Mouse (Mus musculus): ENCODE data around the gene Supt16.

Gene Supt16

GRCm38 (mm10) chr14:52141445-52142127 is 55.6 kb downstream of the Supt16 start:
- H3K4me1 ChIP-seq (replicated peaks; ENCODE audit: low read depth, low read length) = peaks cover 54% of the 10 kb centered on the region
- H3K27me3 ChIP-seq (ENCODE audit: insufficient read depth, low read length) = 0 out of 2 replicates have a peak, but pooled peaks cover 2% of the 10 kb centered on the region
- peaks cover 9% of the 10 kb centered on the region for H3K36me3 ChIP-seq (ENCODE audit: insufficient read depth, low read length)
- no peak for TF ChIP-seq CTCF (conservative IDR thresholded peaks at IDR 0.05; ENCODE audit: low read length)
- TF ChIP-seq NANOG (IDR thresholded peaks at IDR 0.05; ENCODE audit: borderline replicate concordance, low read length) = no peak
- TF ChIP-seq POU5F1 (IDR thresholded peaks at IDR 0.05; ENCODE audit: borderline replicate concordance, low read length) = no peak
- H3K4me3 ChIP-seq (replicated peaks; ENCODE audit: low read length) = peak overlapping the region; percentile 49
- no peaks in the 10 kb centered on the region for H3K9me3 ChIP-seq (ENCODE audit: low read length)

GRCm38 (mm10) chr14:52140577-52141444 is 56.4 kb downstream of the Supt16 start:
- Histone ChIP-seq H3K9me3 (ENCODE audit: low read length) (no peaks in the 10 kb centered on the region), H3K36me3 (ENCODE audit: insufficient read depth, low read length) (peaks cover 9% of the 10 kb centered on the region), H3K4me3 (replicated peaks; ENCODE audit: low read length) (peak overlapping the region; percentile 49), H3K4me1 (replicated peaks; ENCODE audit: low read depth, low read length) (peaks cover 48% of the 10 kb centered on the region), H3K27me3 (ENCODE audit: insufficient read depth, low read length) (0 out of 2 replicates have a peak, but pooled peaks cover 2% of the 10 kb centered on the region)
- TF ChIP-seq POU5F1 (IDR thresholded peaks at IDR 0.05; ENCODE audit: borderline replicate concordance, low read length) = no peak
- no peak for TF ChIP-seq NANOG (IDR thresholded peaks at IDR 0.05; ENCODE audit: borderline replicate concordance, low read length)
- no peak for TF ChIP-seq CTCF (conservative IDR thresholded peaks at IDR 0.05; ENCODE audit: low read length)

DNA sequence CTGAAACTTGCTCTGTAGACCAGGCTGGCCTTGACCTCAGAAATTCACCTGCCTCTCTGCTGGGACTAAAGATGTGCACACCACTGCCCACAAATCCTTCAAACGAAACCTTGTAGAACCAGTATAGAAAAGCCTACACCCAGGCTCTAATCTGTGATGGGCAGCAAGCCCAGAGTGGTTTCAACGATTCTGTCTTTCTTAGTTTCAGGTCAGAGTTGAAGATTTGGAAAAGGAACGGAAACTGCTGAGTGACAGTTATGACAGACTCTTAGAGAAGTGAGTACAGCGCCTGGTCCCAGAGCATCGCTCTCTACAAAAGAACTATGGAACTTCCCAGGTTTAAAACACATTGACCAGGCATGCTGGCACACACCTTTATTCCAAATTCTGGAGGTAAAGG is 63.6 kb downstream of the Supt16 start:
- no peaks in the 10 kb centered on the region for H3K4me1 ChIP-seq (replicated peaks; ENCODE audit: low read depth, low read length)

GRCm38 (mm10) chr14:52124636-52125035 is 72.6 kb downstream of the Supt16 start:
- Histone ChIP-seq H3K4me3 (replicated peaks; ENCODE audit: low read length) (no peak overlapping the region), H3K9me3 (ENCODE audit: low read length) (no peaks in the 10 kb centered on the region), H3K36me3 (ENCODE audit: insufficient read depth, low read length) (no peaks in the 10 kb centered on the region), H3K27me3 (ENCODE audit: insufficient read depth, low read length) (no peaks in the 10 kb centered on the region), H3K4me1 (replicated peaks; ENCODE audit: low read depth, low read length) (peaks cover 18% of the 10 kb centered on the region)
- no peak for TF ChIP-seq NANOG (IDR thresholded peaks at IDR 0.05; ENCODE audit: borderline replicate concordance, low read length)
- TF ChIP-seq POU5F1 (IDR thresholded peaks at IDR 0.05; ENCODE audit: borderline replicate concordance, low read length) = no peak
- no peak for TF ChIP-seq CTCF (conservative IDR thresholded peaks at IDR 0.05; ENCODE audit: low read length)

More for the DNA sequence above, 63.6 kb downstream of the Supt16 start:
- TF ChIP-seq CTCF (conservative IDR thresholded peaks at IDR 0.05; ENCODE audit: low read length) (no peak), POU5F1 (IDR thresholded peaks at IDR 0.05; ENCODE audit: borderline replicate concordance, low read length) (no peak), NANOG (IDR thresholded peaks at IDR 0.05; ENCODE audit: borderline replicate concordance, low read length) (no peak)
- no peaks in the 10 kb centered on the region for H3K36me3 ChIP-seq (ENCODE audit: insufficient read depth, low read length)
- no peaks in the 10 kb centered on the region for H3K27me3 ChIP-seq (ENCODE audit: insufficient read depth, low read length)
- H3K4me3 ChIP-seq (replicated peaks; ENCODE audit: low read length) = no peak overlapping the region
- peaks cover 6% of the 10 kb centered on the region; the same call in 1 of the 2 replicates for H3K9me3 ChIP-seq (ENCODE audit: low read length)

DNA sequence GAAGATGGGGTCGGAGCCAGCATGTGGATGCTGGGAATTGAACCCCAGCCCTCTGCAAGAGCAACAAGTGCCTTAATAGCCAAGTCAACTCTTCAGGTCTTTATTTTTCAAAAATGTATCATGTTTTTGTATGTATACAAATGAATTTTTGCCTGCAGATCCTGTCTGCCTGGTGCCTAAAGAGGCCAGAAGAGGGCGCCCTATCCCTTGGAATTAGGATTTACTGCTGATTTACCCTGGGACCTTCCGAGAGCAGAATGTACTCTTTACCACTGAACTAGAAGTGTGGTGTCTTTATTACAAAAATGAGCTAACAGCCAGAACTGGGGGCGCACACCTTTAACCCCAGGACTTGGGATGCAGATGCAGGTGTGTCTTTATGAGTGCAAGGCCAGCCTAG is 73.3 kb downstream of the Supt16 start:
- H3K4me3 ChIP-seq (replicated peaks; ENCODE audit: low read length) = no peak overlapping the region
- no peaks in the 10 kb centered on the region for H3K36me3 ChIP-seq (ENCODE audit: insufficient read depth, low read length)
- no peaks in the 10 kb centered on the region for H3K9me3 ChIP-seq (ENCODE audit: low read length)
- no peaks in the 10 kb centered on the region for H3K27me3 ChIP-seq (ENCODE audit: insufficient read depth, low read length)
- TF ChIP-seq NANOG (IDR thresholded peaks at IDR 0.05; ENCODE audit: borderline replicate concordance, low read length) (no peak), POU5F1 (IDR thresholded peaks at IDR 0.05; ENCODE audit: borderline replicate concordance, low read length) (no peak), CTCF (conservative IDR thresholded peaks at IDR 0.05; ENCODE audit: low read length) (peak; percentile 80)
- peaks cover 22% of the 10 kb centered on the region for H3K4me1 ChIP-seq (replicated peaks; ENCODE audit: low read depth, low read length)

- no peaks in the 10 kb centered on the region for H3K36me3 ChIP-seq (ENCODE audit: insufficient read depth, low read length)
- TF ChIP-seq CTCF (conservative IDR thresholded peaks at IDR 0.05; ENCODE audit: low read length) = no peak
- no peak for TF ChIP-seq POU5F1 (IDR thresholded peaks at IDR 0.05; ENCODE audit: borderline replicate concordance, low read length)
- TF ChIP-seq NANOG (IDR thresholded peaks at IDR 0.05; ENCODE audit: borderline replicate concordance, low read length) = no peak
- no peaks in the 10 kb centered on the region for H3K27me3 ChIP-seq (ENCODE audit: insufficient read depth, low read length)
- H3K4me1 ChIP-seq (replicated peaks; ENCODE audit: low read depth, low read length) = peaks cover 53% of the 10 kb centered on the region
- peak overlapping the region; percentile 29 for H3K4me3 ChIP-seq (replicated peaks; ENCODE audit: low read length)
- no peaks in the 10 kb centered on the region for H3K9me3 ChIP-seq (ENCODE audit: low read length)
Observed at GRCm38 (mm10) chr14:52120169-52120568, 77.0 kb downstream of the Supt16 start.

- peak overlapping the region; percentile 73 for H3K4me3 ChIP-seq (replicated peaks; ENCODE audit: low read length)
- no peaks in the 10 kb centered on the region for H3K9me3 ChIP-seq (ENCODE audit: low read length)
- peaks cover 63% of the 10 kb centered on the region for H3K4me1 ChIP-seq (replicated peaks; ENCODE audit: low read depth, low read length)
- no peaks in the 10 kb centered on the region for H3K27me3 ChIP-seq (ENCODE audit: insufficient read depth, low read length)
- TF ChIP-seq POU5F1 (IDR thresholded peaks at IDR 0.05; ENCODE audit: borderline replicate concordance, low read length) = no peak
- TF ChIP-seq NANOG (IDR thresholded peaks at IDR 0.05; ENCODE audit: borderline replicate concordance, low read length) = no peak
- no peak for TF ChIP-seq CTCF (conservative IDR thresholded peaks at IDR 0.05; ENCODE audit: low read length)
- no peaks in the 10 kb centered on the region for H3K36me3 ChIP-seq (ENCODE audit: insufficient read depth, low read length)
Observed at GRCm38 (mm10) chr14:52118823-52119608, 78.2 kb downstream of the Supt16 start.

- peaks cover 69% of the 10 kb centered on the region for H3K4me1 ChIP-seq (replicated peaks; ENCODE audit: low read depth, low read length)
- H3K4me3 ChIP-seq (replicated peaks; ENCODE audit: low read length) = peak overlapping the region; percentile 73
- H3K27me3 ChIP-seq (ENCODE audit: insufficient read depth, low read length) = no peaks in the 10 kb centered on the region
- no peaks in the 10 kb centered on the region for H3K9me3 ChIP-seq (ENCODE audit: low read length)
- no peaks in the 10 kb centered on the region for H3K36me3 ChIP-seq (ENCODE audit: insufficient read depth, low read length)
- TF ChIP-seq CTCF (conservative IDR thresholded peaks at IDR 0.05; ENCODE audit: low read length) (no peak), POU5F1 (IDR thresholded peaks at IDR 0.05; ENCODE audit: borderline replicate concordance, low read length) (no peak), NANOG (IDR thresholded peaks at IDR 0.05; ENCODE audit: borderline replicate concordance, low read length) (no peak)
Observed at GRCm38 (mm10) chr14:52118456-52118822, 78.8 kb downstream of the Supt16 start.

Data from E14TG2a.4 (cell line).